Mouse (Mus musculus) bone marrow macrophage, adult 2 months (primary cell): ENCODE measurements at regions not wholly inside any gene's neighbourhood (a gene's known extent, or its start where the extent isn't known, plus 50 kb on each side); places are given as distances from the start of the nearest gene placed in this dataset.

Source experiments
- CTCF ChIP-seq: IDR thresholded peaks from 2 replicates; pipeline ENCODE4 v1.5.1; 2012; ENCODE audit warnings: low read depth, mild to moderate bottlenecking, low read length, moderate library complexity
- POLR2A ChIP-seq: IDR thresholded peaks from 2 replicates; pipeline ENCODE4 v1.6.1; 2012; ENCODE audit warnings: mild to moderate bottlenecking, low read depth, low read length, borderline replicate concordance

GRCm38 (mm10) chr13:113518144-113518543 is 100.2 kb downstream of the Snx18 start:
- TF ChIP-seq CTCF (no peak), POLR2A (no peak)
